Mouse (Mus musculus): Measurements from ENCODE around the gene Ano4. TPM values are rescaled to one million over a fixed set of nuclear protein-coding genes. Genes with fewer than 3 reads are reported as not detected.
A peak's percentile ranks its signal among the peaks of the same experiment; 100 is the strongest.

Ano4 gene
- polyA plus RNA-seq (2012; rRNA removed) = 6.4 and 8.1 TPM in 2 replicates

DNA sequence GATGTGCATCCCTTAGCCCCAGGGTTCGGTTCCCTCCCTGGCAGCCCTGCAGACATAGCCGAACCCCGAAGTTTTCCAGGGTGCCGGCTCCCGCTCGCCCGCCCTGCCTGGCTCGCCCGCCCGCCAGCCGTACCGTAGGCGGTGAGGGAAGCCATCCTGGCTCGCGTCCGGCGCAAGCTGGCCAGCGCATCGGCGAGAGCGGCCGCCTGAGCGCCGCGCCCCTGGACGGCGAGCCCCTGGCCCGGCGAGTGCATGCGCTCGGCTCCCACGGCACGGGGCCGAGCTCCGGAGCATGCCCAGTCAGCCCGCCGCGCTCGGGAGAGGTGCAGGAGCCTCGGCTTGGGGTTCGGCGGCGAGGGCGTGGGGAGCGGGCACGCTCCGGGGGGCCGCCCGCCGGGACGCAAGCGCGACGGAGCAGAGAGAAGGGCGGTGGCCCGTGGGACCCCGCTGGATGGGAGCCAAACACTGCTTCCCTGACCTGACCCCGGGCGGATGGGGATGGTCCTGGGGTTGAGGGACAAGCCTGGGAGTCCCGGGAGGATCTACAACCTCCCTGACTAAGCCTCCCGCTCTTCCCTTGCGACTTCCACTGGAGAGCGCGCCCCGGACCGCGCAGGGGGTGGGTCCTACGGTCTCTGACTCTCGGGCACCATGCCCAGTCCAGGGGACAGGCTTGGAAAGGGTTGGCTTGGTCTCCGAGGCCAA lies at the start of gene Ano4:
Gene Ano4, minus strand, starts transcription at position 272 of the 705 bp plus-strand sequence.
- TF ChIP-seq CTCF (IDR thresholded peaks at IDR 0.05; ENCODE audit: borderline replicate concordance, extremely low read depth, insufficient read depth, insufficient read length) (no peak), POLR2A (IDR thresholded peaks at IDR 0.05; ENCODE audit: borderline replicate concordance, extremely low read depth, insufficient read depth, insufficient read length, poor library complexity, severe bottlenecking) (no peak)
- DNase-seq (ENCODE audit: low read depth) = peak; percentile 33

DNA sequence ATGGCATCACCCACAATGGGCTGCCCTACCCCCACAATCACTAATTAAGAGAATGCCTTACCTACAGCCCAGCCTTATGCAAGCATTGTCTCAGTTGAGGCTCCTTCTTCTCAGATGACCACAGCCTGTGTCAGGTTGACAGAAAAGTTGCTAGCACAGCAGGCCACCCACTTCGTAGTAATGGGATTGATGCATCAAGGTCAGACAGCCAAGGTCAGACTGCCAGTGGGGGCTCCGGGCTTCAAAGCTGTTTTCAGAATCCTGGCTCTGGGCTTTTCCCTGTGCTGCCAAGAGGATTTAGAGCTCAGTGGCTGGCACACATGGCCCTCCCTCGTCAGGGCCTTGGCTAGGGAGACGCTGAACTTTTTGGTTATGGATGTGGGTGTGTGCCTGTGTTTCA lies 48.1 kb upstream of the Ano4 start:
- TF ChIP-seq POLR2A (IDR thresholded peaks at IDR 0.05; ENCODE audit: borderline replicate concordance, extremely low read depth, insufficient read depth, insufficient read length, poor library complexity, severe bottlenecking) (no peak), CTCF (IDR thresholded peaks at IDR 0.05; ENCODE audit: borderline replicate concordance, extremely low read depth, insufficient read depth, insufficient read length) (no peak)
- peak; percentile 19 for DNase-seq (ENCODE audit: low read depth)

DNA sequence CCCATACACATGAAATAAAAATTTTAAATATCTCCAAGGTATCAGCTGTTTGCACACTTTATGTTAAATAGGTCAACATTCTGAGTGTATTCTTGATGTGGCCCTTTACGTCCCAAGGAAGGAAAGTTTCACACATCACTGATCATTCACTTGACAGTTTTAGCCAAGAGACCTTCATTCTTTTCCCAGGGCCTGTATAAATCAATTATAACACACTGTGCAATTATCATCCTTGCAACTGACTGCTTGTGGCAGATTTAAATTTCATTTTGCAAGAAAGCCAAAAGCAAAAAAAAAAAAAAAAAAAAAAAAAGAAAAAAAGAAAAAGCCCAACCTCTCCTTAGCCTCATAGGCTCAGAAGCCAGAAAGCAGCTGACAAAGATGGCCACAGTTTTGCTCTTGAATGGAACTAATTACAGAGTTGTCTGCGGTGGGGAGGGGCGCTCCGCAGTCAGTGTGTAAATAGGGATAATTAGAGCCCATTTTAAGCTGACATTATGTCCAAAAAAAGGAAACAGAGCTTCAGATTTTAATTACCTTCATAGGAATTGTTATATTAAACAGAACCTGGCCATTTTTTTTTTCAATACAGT lies 47.1 kb upstream of the Ano4 start:
- DNase-seq (ENCODE audit: low read depth) = peak; percentile 77
- TF ChIP-seq CTCF (IDR thresholded peaks at IDR 0.05; ENCODE audit: borderline replicate concordance, extremely low read depth, insufficient read depth, insufficient read length) (no peak), POLR2A (IDR thresholded peaks at IDR 0.05; ENCODE audit: borderline replicate concordance, extremely low read depth, insufficient read depth, insufficient read length, poor library complexity, severe bottlenecking) (no peak)

DNA sequence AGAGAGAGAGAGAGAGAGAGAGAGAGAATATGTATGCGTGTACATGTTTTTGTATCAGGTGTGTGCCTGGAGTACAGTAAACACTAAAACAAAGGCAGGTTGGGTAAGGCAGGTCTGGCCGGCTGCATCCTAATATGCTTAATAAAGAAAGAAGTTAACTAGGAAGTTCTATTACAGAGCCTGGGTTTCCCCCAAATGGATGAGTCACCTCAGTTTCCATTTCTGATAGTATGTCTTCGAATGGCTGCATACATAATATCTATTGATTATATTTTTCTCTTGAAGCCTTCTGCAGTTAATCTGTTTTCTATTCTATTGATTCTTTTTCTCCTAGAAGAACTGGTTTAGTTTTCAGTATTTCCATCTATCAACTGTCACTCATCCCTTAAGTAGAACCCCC lies 41.9 kb upstream of the Ano4 start:
- DNase-seq (ENCODE audit: low read depth) = no peak
- TF ChIP-seq CTCF (IDR thresholded peaks at IDR 0.05; ENCODE audit: borderline replicate concordance, extremely low read depth, insufficient read depth, insufficient read length) (no peak), POLR2A (IDR thresholded peaks at IDR 0.05; ENCODE audit: borderline replicate concordance, extremely low read depth, insufficient read depth, insufficient read length, poor library complexity, severe bottlenecking) (no peak)

DNA sequence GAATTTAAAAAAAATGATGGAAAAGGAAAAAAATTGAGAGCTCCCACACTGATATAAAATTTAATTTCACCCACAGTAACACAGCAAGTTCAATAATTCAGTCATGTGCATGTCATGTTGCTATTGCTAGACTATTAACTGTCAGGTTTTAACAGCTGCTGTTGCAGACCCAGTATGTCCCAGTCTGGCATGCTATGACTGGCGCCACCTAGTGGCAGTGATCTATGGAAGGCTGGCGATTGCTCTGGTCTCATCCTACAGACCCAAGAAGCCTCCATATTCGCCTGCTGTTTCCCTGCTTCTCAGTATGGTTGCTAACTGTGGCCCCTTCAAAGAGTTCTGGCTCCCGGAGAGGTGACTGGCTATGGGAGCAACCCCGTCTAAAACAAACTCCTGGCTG lies 38.9 kb upstream of the Ano4 start:
- peak; percentile 86 for DNase-seq (ENCODE audit: low read depth)
- TF ChIP-seq CTCF (IDR thresholded peaks at IDR 0.05; ENCODE audit: borderline replicate concordance, extremely low read depth, insufficient read depth, insufficient read length) (peak; percentile 86), POLR2A (IDR thresholded peaks at IDR 0.05; ENCODE audit: borderline replicate concordance, extremely low read depth, insufficient read depth, insufficient read length, poor library complexity, severe bottlenecking) (no peak)

DNA sequence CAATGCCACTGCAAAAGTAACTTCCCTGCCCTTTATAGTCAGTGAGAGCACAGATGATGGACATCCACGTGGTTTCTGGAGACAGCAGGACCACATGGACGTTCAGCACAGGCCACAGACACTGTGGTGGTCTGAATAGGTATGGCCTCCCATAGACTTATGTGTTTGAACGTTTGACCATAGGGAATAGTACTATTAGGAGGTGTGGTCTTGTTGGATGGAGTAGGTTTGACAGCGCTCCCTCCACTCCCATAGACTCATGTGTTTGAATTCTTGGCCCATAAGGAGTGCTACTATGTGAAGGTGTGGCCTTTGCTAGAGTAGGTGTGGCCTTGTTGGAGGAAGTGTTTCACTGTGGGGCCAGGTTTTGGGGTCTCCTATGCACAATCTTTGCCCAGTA lies 33.2 kb upstream of the Ano4 start:
- no peak for TF ChIP-seq CTCF (IDR thresholded peaks at IDR 0.05; ENCODE audit: borderline replicate concordance, extremely low read depth, insufficient read depth, insufficient read length)
- no peak for TF ChIP-seq POLR2A (IDR thresholded peaks at IDR 0.05; ENCODE audit: borderline replicate concordance, extremely low read depth, insufficient read depth, insufficient read length, poor library complexity, severe bottlenecking)
- no peak for DNase-seq (ENCODE audit: low read depth)

DNA sequence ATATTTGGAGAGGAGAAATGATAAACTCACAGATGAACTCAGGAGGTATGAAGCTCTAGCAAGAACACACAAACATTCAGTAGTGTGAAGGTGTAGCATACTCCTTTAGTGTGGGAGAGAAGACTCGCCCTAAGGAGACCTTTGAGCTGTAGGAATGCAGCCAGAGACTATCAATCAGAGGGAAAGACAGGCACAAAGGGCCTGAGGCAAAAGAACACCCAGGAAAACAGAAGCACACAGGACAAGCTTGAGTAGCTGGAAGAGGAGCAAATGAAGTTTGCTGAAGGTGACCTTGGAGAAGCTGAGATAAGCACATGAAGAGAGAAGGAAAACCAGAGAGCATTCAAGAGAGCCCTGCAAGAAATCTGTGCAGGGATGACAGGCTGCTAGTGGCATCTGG lies 25.5 kb upstream of the Ano4 start:
- TF ChIP-seq POLR2A (IDR thresholded peaks at IDR 0.05; ENCODE audit: borderline replicate concordance, extremely low read depth, insufficient read depth, insufficient read length, poor library complexity, severe bottlenecking) (no peak), CTCF (IDR thresholded peaks at IDR 0.05; ENCODE audit: borderline replicate concordance, extremely low read depth, insufficient read depth, insufficient read length) (no peak)
- no peak for DNase-seq (ENCODE audit: low read depth)

DNA sequence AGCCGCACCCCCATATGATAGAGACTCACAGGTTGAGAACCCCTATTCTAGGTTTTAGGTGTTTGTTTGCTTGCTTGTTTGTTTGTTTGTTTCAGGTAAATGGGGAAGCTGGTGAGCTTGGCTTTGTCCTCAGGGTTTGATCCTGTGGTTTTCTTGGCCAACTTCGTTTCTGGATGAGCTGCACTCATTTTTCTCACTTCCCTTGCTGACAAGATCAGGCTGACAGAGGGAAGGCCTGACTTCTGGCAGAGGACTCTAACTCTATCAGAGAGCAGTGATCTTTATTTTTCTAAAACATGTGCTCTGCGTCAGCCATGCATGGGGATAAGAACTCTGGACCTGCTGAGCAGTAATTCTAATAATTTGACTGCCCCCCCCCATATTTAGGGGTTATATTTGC lies 14.4 kb upstream of the Ano4 start:
- TF ChIP-seq CTCF (IDR thresholded peaks at IDR 0.05; ENCODE audit: borderline replicate concordance, extremely low read depth, insufficient read depth, insufficient read length) (no peak), POLR2A (IDR thresholded peaks at IDR 0.05; ENCODE audit: borderline replicate concordance, extremely low read depth, insufficient read depth, insufficient read length, poor library complexity, severe bottlenecking) (no peak)
- no peak for DNase-seq (ENCODE audit: low read depth)

DNA sequence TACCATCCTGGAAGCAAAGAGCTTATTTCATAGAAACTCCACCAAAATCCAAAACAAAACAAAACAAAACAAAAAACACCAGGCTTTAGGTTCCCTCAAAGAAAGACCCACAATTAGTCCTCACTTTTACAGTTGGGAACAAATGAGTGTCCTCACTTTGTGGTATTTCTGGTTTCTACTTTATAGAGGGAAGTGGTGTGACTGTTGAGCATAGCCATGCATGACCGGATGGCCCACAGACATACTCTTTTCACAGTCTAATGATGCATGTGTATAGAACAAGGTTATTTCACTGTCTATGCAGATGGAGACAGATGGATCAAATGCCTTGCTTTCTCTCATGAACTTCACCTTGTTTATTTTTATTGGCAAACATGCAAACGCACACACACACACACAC lies 10.1 kb upstream of the Ano4 start:
- DNase-seq (ENCODE audit: low read depth) = no peak
- TF ChIP-seq POLR2A (IDR thresholded peaks at IDR 0.05; ENCODE audit: borderline replicate concordance, extremely low read depth, insufficient read depth, insufficient read length, poor library complexity, severe bottlenecking) (no peak), CTCF (IDR thresholded peaks at IDR 0.05; ENCODE audit: borderline replicate concordance, extremely low read depth, insufficient read depth, insufficient read length) (no peak)

DNA sequence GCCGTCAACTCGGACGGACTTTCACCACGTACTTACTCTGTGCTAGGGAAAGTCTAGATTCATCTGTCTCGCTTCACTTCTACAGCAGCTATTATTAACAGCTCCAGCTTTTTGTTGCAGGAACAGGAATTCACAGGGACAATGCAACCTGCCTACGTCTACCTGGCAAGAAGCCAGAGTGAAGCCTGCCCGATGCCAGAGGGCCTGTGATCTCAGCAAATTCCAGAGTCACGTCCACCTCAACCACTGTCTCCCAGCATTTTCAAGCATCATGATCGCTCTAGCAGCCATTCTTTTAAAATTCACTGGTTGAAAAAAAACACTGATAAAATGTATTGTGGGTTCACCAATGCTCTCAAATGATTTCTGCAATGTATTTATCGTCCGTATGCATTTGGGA lies 6.9 kb upstream of the Ano4 start:
- TF ChIP-seq CTCF (IDR thresholded peaks at IDR 0.05; ENCODE audit: borderline replicate concordance, extremely low read depth, insufficient read depth, insufficient read length) (no peak), POLR2A (IDR thresholded peaks at IDR 0.05; ENCODE audit: borderline replicate concordance, extremely low read depth, insufficient read depth, insufficient read length, poor library complexity, severe bottlenecking) (no peak)
- DNase-seq (ENCODE audit: low read depth) = no peak

DNA sequence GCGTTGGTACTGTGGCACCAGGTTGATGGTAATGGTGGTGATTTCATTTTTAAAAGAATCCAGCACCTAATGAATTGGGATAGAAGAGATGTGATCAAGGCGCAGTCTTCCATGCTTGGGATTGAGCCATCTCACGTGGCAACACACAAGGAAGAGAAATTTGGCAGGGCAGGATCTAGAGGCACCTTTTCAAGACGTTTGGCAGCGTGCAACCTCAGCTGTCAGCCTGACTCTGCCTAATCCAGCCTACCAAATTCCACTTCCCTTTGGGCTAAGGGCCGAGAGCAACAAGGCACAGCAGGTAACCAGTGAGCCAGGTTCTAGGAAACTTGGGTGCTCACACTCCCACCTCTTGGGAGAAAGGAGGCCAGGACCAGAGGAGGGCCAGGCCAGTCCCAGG lies 1.0 kb upstream of the Ano4 start:
- no peak for TF ChIP-seq POLR2A (IDR thresholded peaks at IDR 0.05; ENCODE audit: borderline replicate concordance, extremely low read depth, insufficient read depth, insufficient read length, poor library complexity, severe bottlenecking)
- TF ChIP-seq CTCF (IDR thresholded peaks at IDR 0.05; ENCODE audit: borderline replicate concordance, extremely low read depth, insufficient read depth, insufficient read length) = no peak
- no peak for DNase-seq (ENCODE audit: low read depth)

DNA sequence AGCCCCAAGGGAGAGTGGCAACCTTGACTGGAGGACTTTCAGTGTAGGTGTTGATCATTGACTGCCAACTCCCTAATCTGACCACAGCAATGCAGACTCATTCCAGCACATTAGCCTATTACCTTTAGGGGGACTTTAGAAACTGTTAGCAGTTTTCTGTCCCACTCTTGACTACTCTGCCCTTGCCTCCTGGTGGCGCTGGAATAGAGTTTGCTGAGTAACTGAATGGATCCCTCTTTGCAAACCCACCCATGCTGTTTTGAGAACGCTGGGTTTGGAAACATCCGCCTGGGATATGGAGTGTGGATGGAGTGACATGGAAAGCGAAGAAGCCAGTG lies 603 bp upstream of the Ano4 start:
- no peak for DNase-seq (ENCODE audit: low read depth)

More for the DNA sequence above, 603 bp upstream of the Ano4 start:
- TF ChIP-seq CTCF (IDR thresholded peaks at IDR 0.05; ENCODE audit: borderline replicate concordance, extremely low read depth, insufficient read depth, insufficient read length) (no peak; the same call in 1 of the 2 replicates), POLR2A (IDR thresholded peaks at IDR 0.05; ENCODE audit: borderline replicate concordance, extremely low read depth, insufficient read depth, insufficient read length, poor library complexity, severe bottlenecking) (no peak)
